Mouse (Mus musculus) induced T-regulatory cell, adult 2 months (primary cell): ENCODE data around the gene Prph.
A peak's percentile ranks its signal among the peaks of the same experiment; 100 is the strongest.

ENCODE experiments used
- DNase-seq: peaks from one replicate; pipeline ENCODE4 v3.0.0-alpha.2; 2012; ENCODE audit warnings: low read depth

Gene Prph

DNA sequence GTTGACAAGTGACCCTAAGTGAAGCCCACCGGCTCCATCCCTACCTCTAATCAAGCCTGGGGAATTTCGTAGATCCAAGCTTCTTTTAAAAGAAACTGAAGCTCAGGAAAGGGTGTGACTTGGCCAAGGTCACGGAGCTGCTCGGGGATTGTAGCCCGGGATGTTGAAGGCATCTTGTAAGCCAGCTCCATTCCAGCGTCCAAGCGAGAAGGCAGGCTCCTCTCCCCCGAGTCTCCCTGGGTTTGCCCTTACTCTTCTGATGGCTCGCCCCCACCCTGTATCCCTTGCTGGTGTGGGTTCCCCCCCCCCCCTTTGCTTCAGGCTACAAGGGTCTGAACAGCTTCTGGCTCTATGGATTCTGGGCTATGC is 43.5 kb downstream of the Prph start:
- no peak for DNase-seq

GRCm38 (mm10) chr15:99099139-99099556 is 44.2 kb downstream of the Prph start:
- peak; percentile 70 for DNase-seq

DNA sequence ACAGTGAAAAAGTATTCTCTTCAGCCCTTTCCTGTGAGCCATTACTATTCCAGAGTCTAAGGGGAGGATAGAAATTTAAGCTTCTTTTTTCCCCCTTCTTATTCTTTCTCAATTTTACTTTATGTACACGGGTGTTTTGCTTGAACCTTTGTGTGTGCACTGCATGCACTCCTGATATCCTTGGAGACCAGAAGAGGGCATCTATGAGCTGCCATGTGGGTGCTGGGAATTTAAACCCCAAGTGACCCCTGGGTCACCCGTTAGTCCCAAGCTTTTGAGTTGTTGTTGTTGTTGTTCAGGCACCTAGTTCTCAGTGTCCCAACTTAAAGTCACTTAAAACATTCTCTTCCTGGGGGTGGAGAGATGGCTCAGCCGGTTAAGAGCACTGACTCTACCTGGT is 45.0 kb downstream of the Prph start:
- no peak for DNase-seq

- no peak for DNase-seq
These were observed 50.3 kb downstream of the Prph start for GRCm38 (mm10) chr15:99105238-99105637.

DNA sequence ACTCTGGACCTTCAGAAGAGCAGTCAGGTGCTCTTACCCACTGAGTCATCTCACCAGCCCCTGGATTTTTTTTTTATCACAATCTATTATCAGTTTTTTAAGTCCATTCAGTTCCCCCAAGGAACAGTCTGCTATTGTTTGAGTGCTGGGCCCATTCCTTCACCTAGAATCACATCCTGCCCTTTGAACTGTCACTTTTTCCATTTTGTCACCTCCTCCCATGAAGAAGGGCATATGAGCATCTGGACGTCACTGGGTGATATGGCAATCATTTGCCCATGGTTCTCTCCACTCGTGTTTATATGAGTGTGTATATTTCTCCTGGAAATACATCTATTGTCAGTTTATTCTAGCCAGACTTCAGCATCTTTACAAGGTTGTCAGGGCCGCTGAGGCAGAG is 52.9 kb downstream of the Prph start:
- DNase-seq, result peak; percentile 65
